Mouse (Mus musculus) olfactory bulb, adult 2 months (tissue): ENCODE data around the gene Cela3a. TPM values are rescaled to one million over a fixed set of nuclear protein-coding genes. Genes with fewer than 3 reads are reported as not detected.
"Not testable (repeated sequence)": the region's sequence is repeated elsewhere in the genome, so short reads cannot be mapped to it uniquely, and the experiment has no call there.

Experiments used
- H3K27ac ChIP-seq: fragments of 200-500 bp; 2 replicates; pipeline ENCODE4 v1.5.1; 2012; ENCODE audit warnings: low read depth, low read length; ENCODE audit not compliant: insufficient read depth
- H3K4me1 ChIP-seq: fragments of 200-500 bp; 2 replicates; pipeline ENCODE4 v1.6.1; 2012; ENCODE audit warnings: low read length; ENCODE audit not compliant: control insufficient read depth, insufficient read depth
- H3K4me3 ChIP-seq: fragments of 200-500 bp; 2 replicates; pipeline ENCODE4 v1.5.1; 2012; ENCODE audit warnings: mild to moderate bottlenecking, low read depth, low read length, moderate library complexity; ENCODE audit not compliant: insufficient read depth
- CTCF ChIP-seq: fragments of 200-500 bp; IDR thresholded peaks from 2 replicates; pipeline ENCODE4 v1.5.1; 2012; ENCODE audit warnings: low read depth, mild to moderate bottlenecking, low read length, moderate library complexity; ENCODE audit not compliant: insufficient read depth
- POLR2A ChIP-seq: fragments of 200-500 bp; IDR thresholded peaks from 2 replicates; pipeline ENCODE4 v1.6.1; 2012; ENCODE audit warnings: mild to moderate bottlenecking, low read depth, low read length, moderate library complexity; ENCODE audit not compliant: insufficient read depth
- WGBS: fragments of 180-500 bp; shearing (Covaris S2); methylation state at CpG from one replicate; pipeline ENCODE4 v1.1.7; 2018; 5-methylcytosine and 5-hydroxymethylcytosine counted together
- polyA plus RNA-seq: library from polyadenylated mRNA; stranded (reverse); fragments of >200 nt; gene quantifications from 2 replicates; pipeline ENCODE4 v1.2.4, GENCODE M21; 2012; ENCODE audit warnings: low replicate concordance; ENCODE audit not compliant: missing spikeins, insufficient read depth, insufficient read length

Cela3a gene
- polyA plus RNA-seq, 1 experiment, result not detected

DNA sequence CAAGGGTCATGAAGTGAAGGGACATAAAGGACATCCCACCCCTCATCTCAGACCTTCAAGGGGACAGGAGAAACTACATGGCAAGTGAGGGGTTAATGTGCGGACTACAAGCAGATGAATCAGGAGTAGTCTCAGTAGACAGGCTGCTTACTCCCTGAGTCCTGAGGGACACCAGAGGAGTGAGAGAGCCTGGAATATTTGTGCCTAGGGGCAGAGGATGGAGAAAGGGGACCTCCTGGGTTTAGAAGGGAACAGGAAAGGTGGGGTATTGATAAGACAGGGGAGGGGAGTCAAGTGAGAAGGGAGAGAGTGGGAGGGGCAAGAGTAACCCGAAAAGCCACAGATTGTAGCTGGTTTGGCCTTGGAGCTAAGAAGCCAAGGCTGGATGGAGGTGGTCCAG lies 39.0 kb upstream of the Cela3a start:
- Histone ChIP-seq H3K27ac (no peak overlapping the region), H3K4me1 (peaks cover 16% of the 10 kb centered on the region), H3K4me3 (no peak overlapping the region)
- TF ChIP-seq CTCF (no peak), POLR2A (no peak)
- 44% methylated on average over 2 of the region's 2 CpGs for WGBS

DNA sequence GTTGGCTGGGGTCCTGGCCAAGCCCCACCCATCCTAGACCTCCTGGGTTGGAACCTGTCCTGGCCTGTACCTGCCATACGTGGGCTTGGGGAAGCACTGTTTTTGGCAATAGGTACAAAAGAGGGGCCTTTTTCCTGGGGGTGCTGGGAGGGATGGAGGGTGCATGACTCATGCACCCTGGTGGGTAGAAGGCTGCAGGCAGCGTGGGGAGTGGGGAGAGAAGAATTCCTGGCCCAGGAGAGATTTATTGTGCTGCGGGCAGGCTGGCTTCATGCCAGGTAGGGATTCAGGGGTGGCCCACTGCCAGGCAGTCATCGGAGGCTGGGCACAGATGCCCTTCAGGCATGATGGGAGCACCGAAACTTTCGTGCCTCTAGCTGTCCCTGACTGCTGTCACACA lies 38.6 kb upstream of the Cela3a start:
- WGBS, result 7% methylated on average over 6 of the region's 6 CpGs
- Histone ChIP-seq H3K27ac (no peak overlapping the region), H3K4me3 (no peak overlapping the region), H3K4me1 (peaks cover 16% of the 10 kb centered on the region)
- no peak for TF ChIP-seq CTCF
- TF ChIP-seq POLR2A, result no peak

DNA sequence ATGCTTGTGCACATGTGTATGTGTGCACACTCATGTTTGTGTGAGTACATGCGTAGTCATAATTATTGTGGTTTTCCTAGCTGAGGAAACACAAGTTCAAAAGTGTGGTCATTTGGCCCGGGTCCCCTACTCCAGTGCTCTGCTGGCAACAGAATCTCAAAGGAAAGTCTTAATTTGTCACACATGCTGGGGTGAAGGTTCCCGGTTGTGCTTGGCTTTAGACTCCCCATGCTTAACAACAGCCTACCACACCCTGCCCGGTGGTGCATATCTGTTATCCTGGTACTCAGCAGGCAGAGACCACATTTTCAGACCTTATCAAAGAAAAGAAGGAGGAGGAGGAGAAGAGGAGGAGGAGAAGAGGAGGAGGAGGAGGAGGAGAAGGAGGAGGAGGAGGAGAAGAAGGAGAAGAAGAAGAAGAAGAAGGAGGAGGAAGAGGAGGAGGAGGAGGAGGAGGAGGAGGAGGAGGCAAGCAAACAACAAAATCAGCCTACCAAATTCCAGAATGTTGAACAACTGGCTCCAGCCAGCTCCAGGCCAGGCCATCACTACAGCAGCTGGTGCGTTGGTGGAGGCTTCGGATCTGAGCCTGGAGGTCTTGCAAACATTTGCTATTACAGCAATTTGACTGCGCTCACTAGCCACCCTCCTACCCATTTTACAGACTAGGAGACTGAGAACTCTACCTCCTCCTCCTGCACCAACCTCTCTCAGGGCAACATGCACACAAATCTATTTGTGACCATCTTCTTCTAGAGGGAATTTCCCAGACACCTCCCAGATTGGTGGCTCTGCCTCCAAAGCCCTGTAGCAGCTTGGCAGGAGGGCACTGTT lies 38.0 kb upstream of the Cela3a start:
- H3K4me1 ChIP-seq, result peaks cover 16% of the 10 kb centered on the region
- WGBS, result 47% methylated on average over 7 of the region's 7 CpGs
- no peak overlapping the region for H3K4me3 ChIP-seq
- H3K27ac ChIP-seq, result no peak overlapping the region
- no peak for TF ChIP-seq POLR2A

DNA sequence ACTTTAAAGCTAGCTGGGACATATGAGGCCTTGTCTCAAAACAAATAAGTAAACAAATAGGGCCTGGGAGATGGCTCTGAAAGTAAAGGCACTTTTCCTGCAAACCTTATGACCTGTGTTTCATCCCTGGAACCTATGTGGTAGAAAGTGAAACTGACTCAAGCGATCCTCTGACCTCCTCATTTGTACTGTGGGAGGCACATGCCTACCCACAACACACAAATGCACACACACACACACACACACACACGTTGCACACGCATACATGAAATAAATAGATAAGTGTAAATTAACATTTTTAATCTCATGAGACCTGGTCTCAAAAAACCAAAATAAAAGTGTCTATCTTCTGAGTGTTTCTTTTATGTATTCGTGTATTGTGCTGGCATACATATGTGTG lies 36.3 kb upstream of the Cela3a start:
- TF ChIP-seq POLR2A, result no peak
- TF ChIP-seq CTCF, result no peak
- H3K27ac ChIP-seq, result no peak overlapping the region
- WGBS, result 91% methylated on average over 4 of the region's 4 CpGs
- no peak overlapping the region for H3K4me3 ChIP-seq
- peaks cover 16% of the 10 kb centered on the region for H3K4me1 ChIP-seq

DNA sequence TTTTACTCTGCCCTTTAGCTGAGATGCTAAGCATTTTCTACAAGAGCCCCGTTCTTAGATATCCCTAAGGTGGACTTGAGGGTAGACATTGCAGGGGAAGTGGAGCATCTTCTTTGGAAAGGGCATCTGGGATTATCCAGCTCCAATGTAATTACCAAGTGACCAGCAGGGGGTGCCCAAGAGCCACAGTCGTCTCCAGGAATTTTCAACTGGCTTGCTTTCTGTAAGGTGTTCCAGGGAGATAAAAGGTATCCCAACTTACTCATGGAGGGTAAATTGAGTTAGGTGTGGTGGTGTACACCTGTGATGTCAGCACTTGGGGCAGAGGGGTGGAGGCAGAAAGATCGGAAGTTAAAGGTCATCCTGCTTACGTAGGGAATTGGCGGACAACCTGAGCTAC lies 34.0 kb upstream of the Cela3a start:
- TF ChIP-seq POLR2A, result no peak
- no peak for TF ChIP-seq CTCF
- WGBS, result 21% methylated on average over 5 of the region's 5 CpGs
- Histone ChIP-seq H3K4me1 (peaks cover 15% of the 10 kb centered on the region), H3K27ac (no peak overlapping the region), H3K4me3 (no peak overlapping the region)

DNA sequence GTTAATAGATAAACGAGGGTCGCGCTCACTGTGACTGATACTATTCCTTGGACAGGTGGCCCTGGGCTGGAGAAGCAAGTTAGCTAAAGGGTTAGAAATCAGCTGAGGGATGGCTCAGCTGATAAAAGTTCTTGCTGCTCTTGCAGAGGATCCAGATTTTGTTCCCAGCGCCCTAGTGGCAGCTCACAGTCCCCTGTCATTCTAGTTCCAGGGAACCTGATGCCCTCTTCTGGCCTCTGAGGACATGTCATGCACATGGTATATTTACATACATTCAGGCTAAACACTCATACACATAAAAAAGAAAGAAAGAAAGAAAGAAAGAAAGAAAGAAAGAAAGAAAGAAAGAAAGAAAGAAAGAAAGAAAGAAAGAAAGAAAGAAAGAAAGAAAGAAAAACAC lies 31.7 kb upstream of the Cela3a start:
- Histone ChIP-seq H3K4me1 (peaks cover 13% of the 10 kb centered on the region), H3K27ac (no peak overlapping the region), H3K4me3 (no peak overlapping the region)
- 90% methylated on average over 4 of the region's 4 CpGs for WGBS
- TF ChIP-seq CTCF, result no peak
- TF ChIP-seq POLR2A, result no peak

GRCm38 (mm10) chr4:137438842-137439241 lies 29.3 kb upstream of the Cela3a start:
- WGBS, result 88% methylated on average over 8 of the region's 8 CpGs
- no peak for TF ChIP-seq CTCF
- no peak for TF ChIP-seq POLR2A
- Histone ChIP-seq H3K27ac (no peak overlapping the region), H3K4me3 (no peak overlapping the region), H3K4me1 (peaks cover 18% of the 10 kb centered on the region)

DNA sequence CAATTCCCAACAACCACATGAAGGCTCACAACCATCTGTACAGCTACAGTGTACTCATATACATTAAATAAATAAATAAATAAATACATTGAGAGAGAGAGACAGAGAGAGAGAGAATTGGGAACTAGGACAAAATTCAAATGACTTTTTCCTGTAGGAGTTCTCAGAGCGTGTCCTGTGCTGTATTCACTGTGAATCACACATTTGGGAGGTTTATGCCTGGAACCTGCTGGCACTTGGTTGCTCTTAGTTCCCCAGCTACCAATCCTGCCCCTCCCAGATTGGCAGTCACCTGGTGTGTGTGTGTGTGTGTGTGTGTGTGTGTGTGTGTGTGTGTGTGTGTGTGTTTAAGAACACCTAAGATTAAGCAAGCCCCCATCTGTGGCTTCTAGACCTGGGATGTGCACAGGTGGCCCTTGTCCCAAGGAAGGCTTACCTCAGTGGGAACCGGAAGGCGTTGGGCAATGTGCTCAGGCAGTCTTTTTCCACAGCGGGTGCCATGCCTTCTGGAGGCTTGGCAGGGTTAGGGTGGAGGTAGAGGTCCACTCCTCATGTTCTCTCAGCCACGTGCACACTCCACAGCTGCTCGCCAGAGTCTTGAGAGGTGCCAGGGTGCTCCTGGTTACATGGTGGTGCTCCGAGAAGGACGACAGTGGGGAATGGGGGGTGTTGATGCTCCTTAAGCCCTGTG lies 27.5 kb upstream of the Cela3a start:
- H3K4me1 ChIP-seq, result peaks cover 22% of the 10 kb centered on the region
- TF ChIP-seq CTCF, result no peak
- TF ChIP-seq POLR2A, result no peak
- H3K4me3 ChIP-seq, result no peak overlapping the region
- WGBS, result 77% methylated on average over 8 of the region's 8 CpGs
- no peak overlapping the region for H3K27ac ChIP-seq

- 52% methylated on average over 10 of the region's 10 CpGs for WGBS
- not testable (repeated sequence) for H3K4me3 ChIP-seq
- H3K4me1 ChIP-seq, result peaks cover 20% of the 10 kb centered on the region
- H3K27ac ChIP-seq, result peak overlapping the region; percentile 25; the same call in 1 of the 2 replicates
Observed at GRCm38 (mm10) chr4:137432700-137433550, 23.3 kb upstream of the Cela3a start.
